Comparison of ENCODE assay signal across 8 mouse cellular contexts in genomic region chr7:110628611-110629354, GRCm38 (mm10). TPM values are rescaled to one million over a fixed set of nuclear protein-coding genes. Genes with fewer than 3 reads are reported as not detected.
A peak's percentile ranks its signal among the peaks of the same experiment; 100 is the strongest.
DNase-seq lines count a peak whose midpoint lies in the region; ATAC-seq and TF ChIP-seq lines count a peak whose summit lies in the region.

No protein-coding gene starts in this region.

- peak; percentile 34 for TF ChIP-seq CTCF in lung, adult 2 months (IDR thresholded peaks at IDR 0.05; ENCODE audit: insufficient read depth, low read length)

- TF ChIP-seq POLR2A in lung, adult 2 months (IDR thresholded peaks at IDR 0.05; ENCODE audit: borderline replicate concordance, extremely low read depth, low read depth, low read length) = no peak

- H3K27me3 ChIP-seq in forebrain, embryonic 14.5 days (replicated peaks; ENCODE audit: control insufficient read depth, insufficient read depth, low read length) = peaks cover 56% of the 10 kb centered on the region
- H3K27me3 ChIP-seq in liver, embryonic 16.5 days (ENCODE audit: control insufficient read depth, insufficient read depth, low read depth, low read length) = peaks cover 68% of the 10 kb centered on the region
- H3K27me3 ChIP-seq in stomach, embryonic 16.5 days (ENCODE audit: control insufficient read depth, insufficient read depth, low read length) = peaks cover 13% of the 10 kb centered on the region; the same call in 1 of the 2 replicates

- no peak for ATAC-seq in forebrain, embryonic 14.5 days
- ATAC-seq in liver, embryonic 16.5 days (ENCODE audit: low read depth) = no peak
- no peak for ATAC-seq in stomach, embryonic 16.5 days (ENCODE audit: insufficient read depth, low FRiP score)

- no peak overlapping the region for H3K27ac ChIP-seq in forebrain, embryonic 14.5 days (ENCODE audit: low read depth, low read length)
- no peak overlapping the region for H3K27ac ChIP-seq in liver, embryonic 16.5 days (ENCODE audit: low read length)
- H3K27ac ChIP-seq in stomach, embryonic 16.5 days (ENCODE audit: low read length) = no peak overlapping the region

- H3K4me1 ChIP-seq in lung, adult 2 months (ENCODE audit: control insufficient read depth, insufficient read depth, low read length) = peaks cover 13% of the 10 kb centered on the region
- H3K4me1 ChIP-seq in forebrain, embryonic 14.5 days (ENCODE audit: control insufficient read depth, insufficient read depth, low read length) = peaks cover 21% of the 10 kb centered on the region
- H3K4me1 ChIP-seq in liver, embryonic 16.5 days (ENCODE audit: control insufficient read depth, low read depth, low read length) = peaks cover 6% of the 10 kb centered on the region
- H3K4me1 ChIP-seq in stomach, embryonic 16.5 days (ENCODE audit: control insufficient read depth, insufficient read depth, low read length) = peaks cover 13% of the 10 kb centered on the region

- H3K36me3 ChIP-seq in forebrain, embryonic 14.5 days (ENCODE audit: control insufficient read depth, insufficient read depth, low read length) = no peaks in the 10 kb centered on the region
- no peaks in the 10 kb centered on the region for H3K36me3 ChIP-seq in liver, embryonic 16.5 days (ENCODE audit: control insufficient read depth, insufficient read depth)
- H3K36me3 ChIP-seq in stomach, embryonic 16.5 days (ENCODE audit: control insufficient read depth, insufficient read depth, low read length) = no peaks in the 10 kb centered on the region

- H3K9me3 ChIP-seq in forebrain, embryonic 14.5 days (replicated peaks; ENCODE audit: control insufficient read depth, low read length) = no peaks in the 10 kb centered on the region
- H3K9me3 ChIP-seq in liver, embryonic 16.5 days (replicated peaks; ENCODE audit: control insufficient read depth, low read length) = no peaks in the 10 kb centered on the region
- no peaks in the 10 kb centered on the region for H3K9me3 ChIP-seq in stomach, embryonic 16.5 days (replicated peaks; ENCODE audit: control insufficient read depth, low read length)

- peak overlapping the region; percentile 51 for H3K4me3 ChIP-seq in lung, adult 2 months (replicated peaks; ENCODE audit: extremely low read depth, low read depth, low read length)
- H3K4me3 ChIP-seq in forebrain, embryonic 14.5 days (ENCODE audit: low read depth, low read length) = peak overlapping the region; percentile 35
- H3K4me3 ChIP-seq in liver, embryonic 16.5 days (ENCODE audit: low read depth, low read length) = peak overlapping the region; percentile 54
- peak overlapping the region; percentile 54 for H3K4me3 ChIP-seq in stomach, embryonic 16.5 days (replicated peaks; ENCODE audit: low read length)

- peak overlapping the region; percentile 59 for H3K9ac ChIP-seq in forebrain, embryonic 14.5 days (ENCODE audit: low read length)
- H3K9ac ChIP-seq in liver, embryonic 16.5 days (ENCODE audit: low read depth, low read length) = peak overlapping the region; percentile 31; the same call in 1 of the 2 replicates
- H3K9ac ChIP-seq in stomach, embryonic 16.5 days (ENCODE audit: low read length) = peak overlapping the region; percentile 71

- peak; percentile 49 for DNase-seq in lung, adult 2 months
- no peak for DNase-seq in lung, postnatal 14 days
- DNase-seq in adrenal gland, postnatal 14 days = peak; percentile 55
- peak; percentile 44 for DNase-seq in forebrain, embryonic 14.5 days (ENCODE audit: low spot score)
- DNase-seq in induced T-regulatory cell, adult 2 months (ENCODE audit: low read depth) = peak; percentile 21
- no peak for DNase-seq in urinary bladder, postnatal 10 days (ENCODE audit: low spot score)

- peak overlapping the region; percentile 76 for H3K4me2 ChIP-seq in forebrain, embryonic 14.5 days (ENCODE audit: low read length)
- peak overlapping the region; percentile 63 for H3K4me2 ChIP-seq in liver, embryonic 16.5 days (ENCODE audit: low read depth, low read length)
- peak overlapping the region; percentile 86 for H3K4me2 ChIP-seq in stomach, embryonic 16.5 days (ENCODE audit: low read depth, low read length)

- WGBS in lung, adult 2 months = 2% methylated on average over 33 of the region's 33 CpGs
- 1% methylated on average over 33 of the region's 33 CpGs for WGBS in forebrain, embryonic 14.5 days
- WGBS in liver, embryonic 16.5 days (ENCODE audit: insufficient replicate concordance) = 2% methylated on average over 33 of the region's 33 CpGs
- 3% methylated on average over 33 of the region's 33 CpGs for WGBS in stomach, embryonic 16.5 days

RNA-seq across cellular contexts. Expression of gene Adm, which starts 1.3 kb away (rescaled TPM):
- polyA plus RNA-seq in lung, adult 2 months (2012; rRNA removed) = 9.6 and 11.3 TPM in 2 replicates
- 17.3 and 18.6 TPM in 2 replicates for total RNA-seq in adrenal gland, postnatal 14 days (2021)
- polyA plus RNA-seq in forebrain, embryonic 14.5 days (2014; fragmentation: Nextera tagmentation; extraction: Ambion mirVana) = 1.6 and 1.8 TPM in 2 replicates
- polyA plus RNA-seq in liver, embryonic 16.5 days (2015; fragmentation: Nextera tagmentation; extraction: Ambion mirVana) = 1.9 and 2.1 TPM in 2 replicates
- 4.1 and 4.6 TPM in 2 replicates for polyA plus RNA-seq in stomach, embryonic 16.5 days (2015; fragmentation: Nextera tagmentation; extraction: Ambion mirVana)

RNA-seq across cellular contexts. Expression of gene Sbf2, which starts 14.1 kb away (rescaled TPM):
- 15.1 and 18.0 TPM in 2 replicates for polyA plus RNA-seq in lung, adult 2 months (2012; rRNA removed)
- total RNA-seq in adrenal gland, postnatal 14 days (2021) = 51.9 and 52.1 TPM in 2 replicates
- polyA plus RNA-seq in forebrain, embryonic 14.5 days (2014; fragmentation: Nextera tagmentation; extraction: Ambion mirVana) = 44.0 and 60.8 TPM in 2 replicates
- polyA plus RNA-seq in liver, embryonic 16.5 days (2015; fragmentation: Nextera tagmentation; extraction: Ambion mirVana) = 5.8 and 7.3 TPM in 2 replicates
- polyA plus RNA-seq in stomach, embryonic 16.5 days (2015; fragmentation: Nextera tagmentation; extraction: Ambion mirVana) = 28.4 and 31.6 TPM in 2 replicates

Comparison
In these comparisons a context has a peak if more than half of its experiments do, and no peak if none do; other contexts are left out.
1. DNase-seq: peak in lung, adult 2 months (single experiment), adrenal gland, postnatal 14 days (single experiment), forebrain, embryonic 14.5 days (single experiment) and induced T-regulatory cell, adult 2 months (single experiment); none in lung, postnatal 14 days (single experiment) and urinary bladder, postnatal 10 days (single experiment).
2. Peak in every context shown above with its lines, with median percentiles within 50 percentile points of each other: H3K4me3 ChIP-seq, H3K4me2 ChIP-seq and H3K9ac ChIP-seq.